Mouse (Mus musculus): Measurements from ENCODE around the gene Dapk3. TPM values are rescaled to one million over a fixed set of nuclear protein-coding genes. Genes with fewer than 3 reads are reported as not detected.

Dapk3 gene
- polyA plus RNA-seq, 1 experiment from 2014 or later, result 49.0 TPM

DNA sequence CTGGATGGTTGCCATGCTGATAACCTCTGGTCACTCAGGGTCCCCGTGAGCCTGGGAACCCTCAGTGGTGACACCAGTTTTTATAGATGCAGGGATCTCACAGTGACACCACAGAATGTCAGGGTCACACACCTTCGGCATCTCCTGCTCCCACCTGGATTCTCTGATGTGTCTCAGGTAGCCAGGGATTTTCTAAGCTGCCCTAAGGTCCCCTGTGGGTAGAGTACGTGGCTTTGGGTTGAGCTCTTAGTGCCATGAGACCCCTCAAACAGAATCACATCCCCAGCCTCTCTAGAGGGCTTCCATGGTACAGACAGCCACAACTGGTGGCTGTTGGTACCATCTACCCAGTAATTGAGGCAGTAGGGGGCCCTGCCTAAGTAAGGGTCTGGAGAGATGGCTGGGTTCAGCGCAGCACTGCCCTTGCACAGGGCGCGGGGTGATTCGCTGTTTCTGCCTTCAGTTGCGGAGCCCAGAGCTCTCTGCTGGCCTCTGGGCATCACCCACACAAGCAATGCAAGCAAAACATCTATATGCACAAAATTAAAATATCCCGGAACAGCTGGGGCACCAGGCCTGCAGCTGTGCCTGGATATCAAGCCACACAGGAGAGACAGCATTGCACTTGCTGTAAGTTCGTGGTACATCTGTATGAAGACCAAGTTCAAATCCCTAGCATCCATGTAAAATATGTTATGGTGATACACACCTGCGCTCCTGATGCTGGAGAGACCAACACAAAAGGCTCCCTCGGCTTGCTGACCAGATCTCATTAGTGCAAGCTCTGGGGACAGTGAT lies 53.9 kb downstream of the Dapk3 start:
- WGBS, result 81% methylated on average over 12 of the region's 12 CpGs
- Histone ChIP-seq H3K4me3 (ENCODE audit: low read length) (no peak overlapping the region), H3K9ac (ENCODE audit: low read depth, low read length) (no peak overlapping the region), H3K9me3 (ENCODE audit: control insufficient read depth, low read length) (no peaks in the 10 kb centered on the region), H3K27ac (ENCODE audit: low read depth, low read length) (no peak overlapping the region), H3K27me3 (replicated peaks; ENCODE audit: control insufficient read depth, insufficient read depth, low read length) (peaks cover 13% of the 10 kb centered on the region; the same call in 1 of the 2 replicates), H3K4me2 (ENCODE audit: low read length) (no peak overlapping the region), H3K4me1 (ENCODE audit: control insufficient read depth, insufficient read depth, low read depth, low read length) (peaks cover 9% of the 10 kb centered on the region), H3K36me3 (ENCODE audit: control insufficient read depth, insufficient read depth, low read length) (0 out of 2 replicates have a peak, but pooled peaks cover 3% of the 10 kb centered on the region)
- no peak for ATAC-seq

GRCm38 (mm10) chr10:81238618-81239017 lies 55.8 kb downstream of the Dapk3 start:
- Histone ChIP-seq H3K4me3 (ENCODE audit: low read length) (no peak overlapping the region), H3K4me2 (ENCODE audit: low read length) (no peak overlapping the region), H3K27me3 (replicated peaks; ENCODE audit: control insufficient read depth, insufficient read depth, low read length) (peaks cover 13% of the 10 kb centered on the region; the same call in 1 of the 2 replicates), H3K27ac (ENCODE audit: low read depth, low read length) (no peak overlapping the region), H3K9me3 (ENCODE audit: control insufficient read depth, low read length) (no peaks in the 10 kb centered on the region), H3K9ac (ENCODE audit: low read depth, low read length) (no peak overlapping the region), H3K36me3 (ENCODE audit: control insufficient read depth, insufficient read depth, low read length) (0 out of 2 replicates have a peak, but pooled peaks cover 3% of the 10 kb centered on the region), H3K4me1 (ENCODE audit: control insufficient read depth, insufficient read depth, low read depth, low read length) (peaks cover 4% of the 10 kb centered on the region)
- ATAC-seq, result no peak
- 55% methylated on average over 2 of the region's 2 CpGs for WGBS

DNA sequence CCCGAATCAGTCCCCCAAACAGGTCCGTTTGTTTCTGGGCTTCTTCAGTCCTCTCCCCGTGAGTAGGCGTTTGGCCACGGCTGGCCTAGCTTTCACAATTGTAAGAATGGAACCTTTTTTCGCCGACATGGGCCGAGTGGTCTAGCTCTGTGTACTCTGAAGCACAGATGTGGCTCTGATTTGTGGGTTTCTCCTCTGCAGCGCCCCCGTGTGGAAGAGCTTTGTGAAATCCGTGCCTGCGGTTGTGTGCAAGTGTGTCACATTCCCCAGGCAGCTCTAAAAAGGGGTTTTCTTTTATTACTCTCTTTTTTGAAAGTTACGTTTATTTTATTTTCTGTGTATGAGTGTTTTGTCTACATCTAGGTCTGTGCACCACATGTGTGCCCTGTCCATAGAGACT lies 58.1 kb downstream of the Dapk3 start:
- ATAC-seq, result no peak
- Histone ChIP-seq H3K9ac (ENCODE audit: low read depth, low read length) (no peak overlapping the region), H3K4me2 (ENCODE audit: low read length) (no peak overlapping the region), H3K27me3 (replicated peaks; ENCODE audit: control insufficient read depth, insufficient read depth, low read length) (peaks cover 13% of the 10 kb centered on the region; the same call in 1 of the 2 replicates), H3K4me3 (ENCODE audit: low read length) (no peak overlapping the region), H3K4me1 (ENCODE audit: control insufficient read depth, insufficient read depth, low read depth, low read length) (no peaks in the 10 kb centered on the region), H3K36me3 (ENCODE audit: control insufficient read depth, insufficient read depth, low read length) (no peaks in the 10 kb centered on the region), H3K9me3 (ENCODE audit: control insufficient read depth, low read length) (no peaks in the 10 kb centered on the region), H3K27ac (ENCODE audit: low read depth, low read length) (no peak overlapping the region)
- WGBS, result 27% methylated on average over 13 of the region's 13 CpGs

GRCm38 (mm10) chr10:81242021-81242420 lies 59.2 kb downstream of the Dapk3 start:
- H3K36me3 ChIP-seq (ENCODE audit: control insufficient read depth, insufficient read depth, low read length), result no peaks in the 10 kb centered on the region; the same call in 1 of the 2 replicates
- no peaks in the 10 kb centered on the region for H3K9me3 ChIP-seq (ENCODE audit: control insufficient read depth, low read length)
- H3K9ac ChIP-seq (ENCODE audit: low read depth, low read length), result no peak overlapping the region
- H3K4me2 ChIP-seq (ENCODE audit: low read length), result no peak overlapping the region
- WGBS, result 90% methylated on average over 16 of the region's 16 CpGs
- no peak for ATAC-seq
- no peak overlapping the region for H3K27ac ChIP-seq (ENCODE audit: low read depth, low read length)
- H3K4me1 ChIP-seq (ENCODE audit: control insufficient read depth, insufficient read depth, low read depth, low read length), result no peaks in the 10 kb centered on the region
- H3K27me3 ChIP-seq (replicated peaks; ENCODE audit: control insufficient read depth, insufficient read depth, low read length), result peaks cover 13% of the 10 kb centered on the region; the same call in 1 of the 2 replicates
- no peak overlapping the region for H3K4me3 ChIP-seq (ENCODE audit: low read length)

Other genes with a start within 250 kb of the Dapk3 start
- gene Gng7, start 168.1 kb upstream of the Dapk3 start, polyA plus RNA-seq (2015; fragmentation: Nextera tagmentation; extraction: Ambion mirVana), result 25.4 and 27.0 TPM in 2 replicates
- gene Diras1, start 157.3 kb upstream of the Dapk3 start, polyA plus RNA-seq (2015; fragmentation: Nextera tagmentation; extraction: Ambion mirVana), result 74.4 and 81.7 TPM in 2 replicates
- gene Slc39a3, start 145.6 kb upstream of the Dapk3 start, polyA plus RNA-seq (2015; fragmentation: Nextera tagmentation; extraction: Ambion mirVana), result 48.3 and 54.3 TPM in 2 replicates
- 334 and 346 TPM in 2 replicates for gene Sgta, start 122.8 kb upstream of the Dapk3 start, polyA plus RNA-seq (2015; fragmentation: Nextera tagmentation; extraction: Ambion mirVana)
- gene Thop1, start 113.0 kb upstream of the Dapk3 start, polyA plus RNA-seq (2015; fragmentation: Nextera tagmentation; extraction: Ambion mirVana), result 49.8 and 53.5 TPM in 2 replicates
- gene Creb3l3, start 84.1 kb upstream of the Dapk3 start, polyA plus RNA-seq (2015; fragmentation: Nextera tagmentation; extraction: Ambion mirVana), result 0.24 and 0.32 TPM in 2 replicates
- 236 and 240 TPM in 2 replicates for gene Map2k2, start 77.1 kb upstream of the Dapk3 start, polyA plus RNA-seq (2015; fragmentation: Nextera tagmentation; extraction: Ambion mirVana)
- gene Zbtb7a, start 47.8 kb upstream of the Dapk3 start, polyA plus RNA-seq (2015; fragmentation: Nextera tagmentation; extraction: Ambion mirVana), result 13.3 and 13.6 TPM in 2 replicates
- gene Pias4, start 15.1 kb upstream of the Dapk3 start, polyA plus RNA-seq (2015; fragmentation: Nextera tagmentation; extraction: Ambion mirVana), result 47.1 and 56.9 TPM in 2 replicates
- 525 and 551 TPM in 2 replicates for gene Eef2, start 6.4 kb upstream of the Dapk3 start, polyA plus RNA-seq (2015; fragmentation: Nextera tagmentation; extraction: Ambion mirVana)
- gene 4930442H23Rik, start 844 bp downstream of the Dapk3 start, polyA plus RNA-seq (2015; fragmentation: Nextera tagmentation; extraction: Ambion mirVana), result not detected in 2 replicates
- 0.09 and 0.24 TPM in 2 replicates for gene Nmrk2, start 19.0 kb downstream of the Dapk3 start, polyA plus RNA-seq (2015; fragmentation: Nextera tagmentation; extraction: Ambion mirVana)
- 85.0 and 85.6 TPM in 2 replicates for gene Atcay, start 47.8 kb downstream of the Dapk3 start, polyA plus RNA-seq (2015; fragmentation: Nextera tagmentation; extraction: Ambion mirVana)
- 23.8 and 28.7 TPM in 2 replicates for gene Zfr2, start 50.1 kb downstream of the Dapk3 start, polyA plus RNA-seq (2015; fragmentation: Nextera tagmentation; extraction: Ambion mirVana)
- 60.4 and 72.8 TPM in 2 replicates for gene Matk, start 69.9 kb downstream of the Dapk3 start, polyA plus RNA-seq (2015; fragmentation: Nextera tagmentation; extraction: Ambion mirVana)
- gene Mrpl54, start 83.9 kb downstream of the Dapk3 start, polyA plus RNA-seq (2015; fragmentation: Nextera tagmentation; extraction: Ambion mirVana), result 126 and 137 TPM in 2 replicates
- 39.2 and 41.8 TPM in 2 replicates for gene Apba3, start 84.0 kb downstream of the Dapk3 start, polyA plus RNA-seq (2015; fragmentation: Nextera tagmentation; extraction: Ambion mirVana)
- 5.3 and 6.4 TPM in 2 replicates for gene Tjp3, start 108.6 kb downstream of the Dapk3 start, polyA plus RNA-seq (2015; fragmentation: Nextera tagmentation; extraction: Ambion mirVana)
- 128 and 144 TPM in 2 replicates for gene Pip5k1c, start 110.0 kb downstream of the Dapk3 start, polyA plus RNA-seq (2015; fragmentation: Nextera tagmentation; extraction: Ambion mirVana)
- gene Cactin, start 138.1 kb downstream of the Dapk3 start, polyA plus RNA-seq (2015; fragmentation: Nextera tagmentation; extraction: Ambion mirVana), result 26.3 and 30.6 TPM in 2 replicates
- 5.4 and 6.3 TPM in 2 replicates for gene Tbxa2r, start 145.7 kb downstream of the Dapk3 start, polyA plus RNA-seq (2015; fragmentation: Nextera tagmentation; extraction: Ambion mirVana)
- gene Gipc3, start 160.3 kb downstream of the Dapk3 start, polyA plus RNA-seq (2015; fragmentation: Nextera tagmentation; extraction: Ambion mirVana), result not detected in 2 replicates
- 31.7 TPM in 2 replicates for gene Hmg20b, start 167.5 kb downstream of the Dapk3 start, polyA plus RNA-seq (2015; fragmentation: Nextera tagmentation; extraction: Ambion mirVana)
- 17.5 and 19.0 TPM in 2 replicates for gene Mfsd12, start 174.5 kb downstream of the Dapk3 start, polyA plus RNA-seq (2015; fragmentation: Nextera tagmentation; extraction: Ambion mirVana)
- 0.49 and 1.1 TPM in 2 replicates for gene 4930404N11Rik, start 182.8 kb downstream of the Dapk3 start, polyA plus RNA-seq (2015; fragmentation: Nextera tagmentation; extraction: Ambion mirVana)
- gene Fzr1, start 195.5 kb downstream of the Dapk3 start, polyA plus RNA-seq (2015; fragmentation: Nextera tagmentation; extraction: Ambion mirVana), result 149 and 156 TPM in 2 replicates
- gene Dohh, start 201.4 kb downstream of the Dapk3 start, polyA plus RNA-seq (2015; fragmentation: Nextera tagmentation; extraction: Ambion mirVana), result 99.8 and 108 TPM in 2 replicates
- gene Gm48551, start 201.5 kb downstream of the Dapk3 start, polyA plus RNA-seq (2015; fragmentation: Nextera tagmentation; extraction: Ambion mirVana), result 7.9 and 9.4 TPM in 2 replicates
- 1.5 and 2.2 TPM in 2 replicates for gene Gm48552, start 206.0 kb downstream of the Dapk3 start, polyA plus RNA-seq (2015; fragmentation: Nextera tagmentation; extraction: Ambion mirVana)
- 1.6 and 2.3 TPM in 2 replicates for gene Smim24, start 210.0 kb downstream of the Dapk3 start, polyA plus RNA-seq (2015; fragmentation: Nextera tagmentation; extraction: Ambion mirVana)